Mouse (Mus musculus) limb, embryonic 15.5 days (tissue): Measurements from ENCODE around the gene Prnd. TPM values are rescaled to one million over a fixed set of nuclear protein-coding genes. Genes with fewer than 3 reads are reported as not detected.
A peak's percentile ranks its signal among the peaks of the same experiment; 100 is the strongest.

Experiments
- ATAC-seq: fragments of 200-750 bp; cut with Nextera tagmentation; 2 replicates; pipeline ENCODE4 v1.8.0; 2017; ENCODE audit warnings: low read depth, moderate TSS enrichment; ENCODE audit not compliant: insufficient number of reproducible peaks, low FRiP score, low TSS enrichment
- H3K27ac ChIP-seq: fragments of 300-500 bp; sonication (generic); 2 replicates; pipeline ENCODE4 v1.5.1; 2015; ENCODE audit warnings: moderate library complexity, mild to moderate bottlenecking, inconsistent platforms
- H3K27me3 ChIP-seq: fragments of 300-500 bp; sonication (generic); 2 replicates; pipeline ENCODE4 v1.6.1; 2015; ENCODE audit warnings: inconsistent platforms
- H3K36me3 ChIP-seq: fragments of 300-500 bp; sonication (generic); 2 replicates; pipeline ENCODE4 v1.6.1; 2015; ENCODE audit warnings: inconsistent platforms
- H3K4me1 ChIP-seq: fragments of 300-500 bp; sonication (generic); 2 replicates; pipeline ENCODE4 v1.6.1; 2015; ENCODE audit warnings: inconsistent platforms
- H3K4me2 ChIP-seq: fragments of 300-500 bp; sonication (generic); 2 replicates; pipeline ENCODE4 v1.6.1; 2015; ENCODE audit warnings: mild to moderate bottlenecking, inconsistent platforms
- H3K4me3 ChIP-seq: fragments of 300-500 bp; sonication (generic); 2 replicates; pipeline ENCODE4 v1.5.1; 2015; ENCODE audit warnings: mild to moderate bottlenecking, inconsistent platforms
- H3K9ac ChIP-seq: fragments of 300-500 bp; sonication (generic); 2 replicates; pipeline ENCODE4 v1.6.1; 2015; ENCODE audit warnings: inconsistent platforms
- H3K9me3 ChIP-seq: fragments of 300-500 bp; sonication (generic); 2 replicates; pipeline ENCODE4 v1.6.1; 2016; ENCODE audit warnings: inconsistent platforms
- WGBS: fragments of 180-500 bp; shearing (Covaris S2); methylation state at CpG from one replicate; pipeline ENCODE4 v1.1.7; 2015; 5-methylcytosine and 5-hydroxymethylcytosine counted together
- polyA plus RNA-seq: library from polyadenylated mRNA; unstranded; fragments of >200 nt; fragmentation: Nextera tagmentation; extraction: Ambion mirVana; gene quantifications from 2 replicates; pipeline ENCODE4 v1.2.1, GENCODE M21; 2015

Prnd gene
- polyA plus RNA-seq, 1 experiment from 2014 or later: 49.7 TPM

DNA sequence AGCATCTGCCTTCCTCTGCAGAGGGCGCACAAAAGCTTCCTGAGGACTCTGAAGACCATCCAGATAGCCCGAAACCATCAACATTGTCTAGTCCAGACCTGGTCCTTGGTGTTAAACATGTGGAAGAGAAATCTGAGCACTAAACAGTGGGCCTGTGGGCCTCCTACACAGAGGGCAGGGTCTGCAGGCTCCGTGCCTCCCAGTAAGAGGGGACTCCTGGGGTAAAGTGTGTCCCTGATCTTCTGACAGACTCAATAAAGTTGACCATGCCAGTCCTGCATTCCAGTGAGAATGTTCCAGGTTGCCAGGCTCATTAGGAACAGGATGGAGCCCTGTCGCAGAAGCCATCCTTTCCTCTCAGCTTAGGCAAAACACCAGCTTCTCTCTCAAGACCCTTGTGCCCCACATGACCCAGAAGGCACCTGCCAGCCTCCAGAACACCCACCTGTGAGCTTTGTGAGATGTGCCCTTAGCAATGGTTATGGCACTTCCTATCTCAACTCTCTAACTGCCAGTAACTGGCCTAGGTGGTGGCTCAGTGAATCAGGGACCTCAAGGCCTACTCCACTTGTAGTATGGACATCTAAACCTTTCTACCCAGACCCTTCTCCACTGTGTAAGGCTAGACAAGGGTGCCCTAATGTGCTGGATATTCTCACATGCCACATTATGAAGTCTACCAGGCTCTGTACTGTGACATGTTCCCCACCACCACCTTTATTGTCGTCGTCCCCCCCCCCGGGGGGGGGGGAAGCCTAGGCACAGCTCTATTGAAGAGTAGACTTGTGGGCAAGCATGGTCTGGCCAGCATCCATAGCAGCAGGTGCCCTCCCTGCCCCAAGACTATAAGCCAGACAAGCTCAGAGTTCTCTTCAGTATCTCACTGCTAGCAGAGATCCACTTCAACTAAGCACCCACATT, 5.9 kb downstream of the Prnd start:
- H3K27me3 ChIP-seq: peaks cover 31% of the 10 kb centered on the region

GRCm38 (mm10) chr2:131957731-131958222, 7.1 kb downstream of the Prnd start:
- WGBS: 51% methylated on average over 9 of the region's 9 CpGs
- H3K27ac ChIP-seq: no peak overlapping the region
- H3K4me3 ChIP-seq: no peak overlapping the region
- no peak for ATAC-seq
- peaks cover 20% of the 10 kb centered on the region for H3K27me3 ChIP-seq
- H3K9me3 ChIP-seq: no peaks in the 10 kb centered on the region
- no peak overlapping the region for H3K4me2 ChIP-seq
- H3K36me3 ChIP-seq: no peaks in the 10 kb centered on the region
- peaks cover 15% of the 10 kb centered on the region for H3K4me1 ChIP-seq
- no peak overlapping the region for H3K9ac ChIP-seq

More for the DNA sequence above, 5.9 kb downstream of the Prnd start:
- no peaks in the 10 kb centered on the region for H3K9me3 ChIP-seq
- H3K4me1 ChIP-seq: peaks cover 19% of the 10 kb centered on the region
- no peaks in the 10 kb centered on the region for H3K36me3 ChIP-seq
- no peak for ATAC-seq
- whole genome bisulfite sequencing: 81% methylated on average over 7 of the region's 7 CpGs
- H3K4me2 ChIP-seq: no peak overlapping the region
- H3K4me3 ChIP-seq: no peak overlapping the region
- no peak overlapping the region for H3K9ac ChIP-seq
- H3K27ac ChIP-seq: no peak overlapping the region

GRCm38 (mm10) chr2:131961671-131962070, 11.0 kb downstream of the Prnd start:
- Histone ChIP-seq H3K9me3 (no peaks in the 10 kb centered on the region), H3K27me3 (no peaks in the 10 kb centered on the region), H3K4me1 (no peaks in the 10 kb centered on the region), H3K27ac (no peak overlapping the region), H3K36me3 (no peaks in the 10 kb centered on the region), H3K4me2 (no peak overlapping the region), H3K9ac (no peak overlapping the region), H3K4me3 (no peak overlapping the region)
- no peak for ATAC-seq
- WGBS: 77% methylated on average over 2 of the region's 2 CpGs

DNA sequence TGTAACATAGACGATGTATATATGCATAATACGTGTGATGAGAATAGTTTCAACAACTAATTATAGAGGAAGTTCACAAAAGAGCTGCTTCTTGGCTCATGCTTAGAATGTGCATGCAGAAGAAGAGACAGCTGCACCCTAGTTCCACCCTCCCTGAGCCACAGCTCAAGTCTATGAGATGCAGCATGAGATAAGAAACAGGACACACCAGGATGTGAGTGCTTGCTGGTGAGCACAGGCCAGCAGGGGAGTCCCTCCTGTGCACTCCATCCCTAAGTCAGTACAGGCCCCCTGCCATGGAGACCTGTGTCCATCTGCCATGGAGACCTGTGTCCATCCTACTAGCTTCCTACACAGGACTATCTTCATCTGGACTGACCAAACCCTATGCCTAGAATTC, 19.9 kb downstream of the Prnd start:
- 84% methylated on average over 2 of the region's 2 CpGs for WGBS

GRCm38 (mm10) chr2:131971098-131971497, 20.4 kb downstream of the Prnd start:
- WGBS: 71% methylated on average over 4 of the region's 4 CpGs
- no peak overlapping the region for H3K9ac ChIP-seq
- H3K36me3 ChIP-seq: no peaks in the 10 kb centered on the region
- H3K4me1 ChIP-seq: no peaks in the 10 kb centered on the region
- H3K9me3 ChIP-seq: no peaks in the 10 kb centered on the region
- no peak overlapping the region for H3K4me2 ChIP-seq
- ATAC-seq: no peak
- H3K27ac ChIP-seq: no peak overlapping the region
- H3K4me3 ChIP-seq: no peak overlapping the region
- H3K27me3 ChIP-seq: no peaks in the 10 kb centered on the region

More for the DNA sequence above, 19.9 kb downstream of the Prnd start:
- no peak overlapping the region for H3K9ac ChIP-seq
- no peak overlapping the region for H3K4me2 ChIP-seq
- H3K4me3 ChIP-seq: no peak overlapping the region
- H3K9me3 ChIP-seq: no peaks in the 10 kb centered on the region
- no peaks in the 10 kb centered on the region for H3K36me3 ChIP-seq
- H3K27me3 ChIP-seq: no peaks in the 10 kb centered on the region
- H3K27ac ChIP-seq: no peak overlapping the region
- ATAC-seq: no peak
- no peaks in the 10 kb centered on the region for H3K4me1 ChIP-seq

- no peaks in the 10 kb centered on the region for H3K9me3 ChIP-seq
- ATAC-seq: no peak
- H3K27me3 ChIP-seq: no peaks in the 10 kb centered on the region
- no peak overlapping the region for H3K4me2 ChIP-seq
- H3K9ac ChIP-seq: no peak overlapping the region
- H3K4me1 ChIP-seq: no peaks in the 10 kb centered on the region
- H3K36me3 ChIP-seq: no peaks in the 10 kb centered on the region
- WGBS: 70% methylated on average over 3 of the region's 3 CpGs
- H3K4me3 ChIP-seq: no peak overlapping the region
- no peak overlapping the region for H3K27ac ChIP-seq
Measured at GRCm38 (mm10) chr2:131976663-131977062, 26.0 kb downstream of the Prnd start.

DNA sequence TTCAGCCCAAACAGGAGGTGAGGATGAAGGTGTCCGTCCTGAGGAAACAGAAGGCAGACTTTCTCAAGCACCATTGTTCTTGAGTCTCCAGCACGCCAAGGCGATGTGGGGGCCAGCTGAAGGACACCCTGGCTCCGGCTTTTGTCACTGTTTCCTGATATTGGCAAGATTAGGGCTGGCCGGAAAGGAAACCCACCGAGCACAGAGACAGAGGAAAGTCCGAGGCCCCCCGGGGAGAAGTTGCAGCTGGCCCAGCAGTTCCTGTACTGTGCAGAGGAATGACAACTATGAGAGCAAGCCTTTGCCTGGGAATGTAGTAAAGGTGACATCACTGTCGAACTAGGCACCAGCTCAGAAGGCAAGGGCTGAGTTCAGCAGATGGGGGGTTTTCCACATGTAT, 30.2 kb downstream of the Prnd start:
- Histone ChIP-seq H3K4me3 (no peak overlapping the region), H3K4me1 (no peaks in the 10 kb centered on the region), H3K9me3 (no peaks in the 10 kb centered on the region), H3K36me3 (no peaks in the 10 kb centered on the region), H3K4me2 (no peak overlapping the region), H3K27me3 (no peaks in the 10 kb centered on the region), H3K9ac (no peak overlapping the region), H3K27ac (0 out of 2 replicates have a peak overlapping the region, but pooled peaks have one; percentile 27)
- ATAC-seq: peak; percentile 56; the same call in 1 of the 2 replicates
- 43% methylated on average over 9 of the region's 9 CpGs for WGBS

GRCm38 (mm10) chr2:131982546-131983196, 32.0 kb downstream of the Prnd start:
- no peaks in the 10 kb centered on the region for H3K4me1 ChIP-seq
- no peak overlapping the region for H3K27ac ChIP-seq
- no peak overlapping the region for H3K9ac ChIP-seq
- no peaks in the 10 kb centered on the region for H3K27me3 ChIP-seq
- H3K9me3 ChIP-seq: no peaks in the 10 kb centered on the region
- H3K4me2 ChIP-seq: no peak overlapping the region
- no peaks in the 10 kb centered on the region for H3K36me3 ChIP-seq
- 18% methylated on average over 6 of the region's 6 CpGs for WGBS
- ATAC-seq: no peak; the same call in 1 of the 2 replicates
- no peak overlapping the region for H3K4me3 ChIP-seq

GRCm38 (mm10) chr2:131987950-131988349, 37.3 kb downstream of the Prnd start:
- Histone ChIP-seq H3K4me2 (no peak overlapping the region), H3K4me1 (peaks cover 8% of the 10 kb centered on the region; the same call in 1 of the 2 replicates), H3K4me3 (no peak overlapping the region), H3K27me3 (no peaks in the 10 kb centered on the region), H3K36me3 (no peaks in the 10 kb centered on the region), H3K27ac (no peak overlapping the region), H3K9me3 (no peaks in the 10 kb centered on the region), H3K9ac (no peak overlapping the region)
- 51% methylated on average over 3 of the region's 3 CpGs for WGBS
- no peak for ATAC-seq

DNA sequence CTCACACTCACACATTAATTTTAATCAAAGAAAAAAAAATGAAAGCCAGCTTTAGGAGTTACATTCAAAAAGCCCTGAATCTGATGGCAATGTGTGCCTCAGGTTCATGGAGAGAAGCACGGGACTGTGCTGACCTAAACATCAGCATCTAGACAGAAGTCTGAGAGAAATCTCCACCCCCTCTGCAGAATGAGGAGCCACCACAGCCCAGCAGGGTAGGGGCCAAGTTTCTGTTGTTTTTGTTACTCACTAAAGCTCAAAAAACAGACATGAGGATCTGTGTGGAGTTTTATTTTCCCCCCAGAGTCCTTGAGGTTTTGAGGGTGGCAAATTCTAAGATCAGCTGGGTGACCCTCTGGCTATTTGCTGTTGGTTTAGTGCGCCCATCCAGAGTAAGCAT, 37.9 kb downstream of the Prnd start:
- Histone ChIP-seq H3K4me2 (no peak overlapping the region), H3K27ac (no peak overlapping the region), H3K36me3 (no peaks in the 10 kb centered on the region), H3K27me3 (no peaks in the 10 kb centered on the region), H3K9ac (no peak overlapping the region), H3K4me3 (no peak overlapping the region), H3K9me3 (no peaks in the 10 kb centered on the region), H3K4me1 (peaks cover 14% of the 10 kb centered on the region)
- 77% methylated on average over 2 of the region's 2 CpGs for WGBS
- no peak for ATAC-seq

- no peak for ATAC-seq
Measured at GRCm38 (mm10) chr2:131992487-131992886, 41.8 kb downstream of the Prnd start.

DNA sequence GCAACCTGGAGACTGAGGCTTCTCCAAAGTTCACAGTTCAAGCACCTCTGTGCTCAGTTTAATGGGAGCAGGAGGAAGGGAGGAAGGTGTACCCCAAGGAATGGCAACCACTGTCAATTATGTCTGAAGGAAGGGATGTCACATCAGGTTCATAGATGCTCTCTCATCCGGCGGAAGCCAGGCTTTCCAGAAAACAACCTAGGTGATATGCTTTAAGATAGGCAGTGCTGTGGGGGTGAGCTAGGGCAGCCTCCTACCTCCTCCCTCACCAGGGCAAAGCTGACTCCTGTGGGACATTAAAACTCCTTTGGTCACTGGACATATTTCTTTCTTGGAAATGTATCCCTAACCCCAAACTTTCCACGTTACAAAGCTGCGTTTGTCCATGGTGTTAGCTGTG, 42.5 kb downstream of the Prnd start:
- Histone ChIP-seq H3K36me3 (peaks cover 8% of the 10 kb centered on the region; the same call in 1 of the 2 replicates), H3K9me3 (no peaks in the 10 kb centered on the region), H3K27me3 (no peaks in the 10 kb centered on the region), H3K27ac (no peak overlapping the region; the same call in 1 of the 2 replicates), H3K4me3 (no peak overlapping the region), H3K4me2 (0 out of 2 replicates have a peak overlapping the region, but pooled peaks have one; percentile 7), H3K9ac (no peak overlapping the region), H3K4me1 (peaks cover 23% of the 10 kb centered on the region)
- WGBS: 65% methylated on average over 4 of the region's 4 CpGs
- no peak for ATAC-seq

More at GRCm38 (mm10) chr2:131992487-131992886, 41.8 kb downstream of the Prnd start:
- Histone ChIP-seq H3K9ac (no peak overlapping the region), H3K27ac (no peak overlapping the region), H3K9me3 (no peaks in the 10 kb centered on the region), H3K4me2 (no peak overlapping the region), H3K36me3 (peaks cover 8% of the 10 kb centered on the region; the same call in 1 of the 2 replicates), H3K4me1 (peaks cover 21% of the 10 kb centered on the region), H3K27me3 (no peaks in the 10 kb centered on the region), H3K4me3 (no peak overlapping the region)
- 70% methylated on average over 2 of the region's 2 CpGs for WGBS
